Mouse (Mus musculus): Measurements from ENCODE around the gene Dhrs7b.
"Not testable (repeated sequence)": the region's sequence is repeated elsewhere in the genome, so short reads cannot be mapped to it uniquely, and the experiment has no call there.

The Dhrs7b gene

DNA sequence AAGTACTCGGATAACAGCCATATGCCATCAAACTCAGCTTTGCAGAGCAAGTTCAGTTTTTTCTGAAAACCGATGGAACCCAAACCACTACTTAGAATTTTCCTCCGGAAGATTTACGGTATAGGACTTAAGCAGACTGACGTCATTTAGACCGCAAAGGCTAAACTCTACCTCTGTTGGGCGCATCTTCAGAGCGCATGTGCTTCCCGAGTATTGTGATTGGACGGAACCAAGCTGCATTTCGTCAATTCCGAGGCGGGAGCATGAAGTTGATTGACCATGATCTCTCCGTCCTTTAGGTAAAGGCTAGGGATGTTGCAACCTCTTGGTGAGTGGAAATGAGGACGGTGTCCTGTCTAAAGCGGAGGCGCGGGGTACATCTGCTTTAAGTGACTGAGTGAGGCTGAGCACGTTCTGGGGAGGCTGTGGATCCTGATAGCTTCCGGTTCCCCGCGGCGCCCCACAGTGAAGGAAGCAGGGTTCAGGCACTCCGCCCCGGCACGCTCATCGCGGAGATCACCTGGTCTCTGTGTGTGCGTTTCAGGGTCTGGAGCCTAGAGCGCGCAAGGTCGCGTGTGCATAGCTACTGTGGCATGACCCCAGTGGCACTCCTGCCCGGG is at the start of gene Dhrs7b:
Dhrs7b (plus strand) TSS at position 199 of the 620 bp plus-strand sequence.
- in situ Hi-C loops (cut with MboI, MseI), result no loop called here

DNA sequence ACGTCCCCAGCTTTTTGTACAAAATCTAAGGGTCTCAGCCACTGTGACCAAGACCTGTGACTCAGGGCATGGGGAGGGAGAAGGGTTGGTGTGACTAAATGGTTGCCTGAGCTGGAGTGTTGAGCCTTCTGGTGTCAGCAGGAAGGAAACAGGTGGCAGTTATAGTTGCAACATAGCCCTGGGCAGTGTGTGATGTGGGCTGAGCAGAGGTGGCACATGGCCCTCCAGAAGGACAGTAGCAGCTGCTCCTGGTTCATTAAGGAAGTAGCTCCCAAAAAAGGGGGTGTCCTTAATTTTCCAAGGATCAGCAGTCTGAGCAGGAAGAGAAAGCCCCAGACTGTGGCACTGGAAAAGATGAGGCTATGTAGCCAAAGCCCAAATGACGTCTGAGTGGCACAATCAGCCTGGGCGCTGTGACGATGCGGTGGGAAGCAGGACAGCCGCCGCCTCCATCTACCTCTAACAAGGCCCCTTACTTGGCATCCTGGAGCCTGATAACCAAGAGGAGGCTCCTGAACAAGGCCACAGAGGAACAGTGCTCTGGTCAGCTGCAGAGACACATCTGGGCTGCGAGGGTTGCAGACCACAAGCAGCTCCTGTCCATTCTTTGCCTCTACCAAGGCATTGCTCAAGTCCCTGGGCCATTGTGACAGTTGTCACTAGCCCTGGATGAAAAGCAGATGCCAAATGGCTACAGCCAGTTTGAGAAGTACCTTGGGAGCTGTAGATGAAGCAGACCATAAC is 46.1 kb upstream of the Dhrs7b start:
- in situ Hi-C loops (cut with MboI, MseI), result no loop called here

DNA sequence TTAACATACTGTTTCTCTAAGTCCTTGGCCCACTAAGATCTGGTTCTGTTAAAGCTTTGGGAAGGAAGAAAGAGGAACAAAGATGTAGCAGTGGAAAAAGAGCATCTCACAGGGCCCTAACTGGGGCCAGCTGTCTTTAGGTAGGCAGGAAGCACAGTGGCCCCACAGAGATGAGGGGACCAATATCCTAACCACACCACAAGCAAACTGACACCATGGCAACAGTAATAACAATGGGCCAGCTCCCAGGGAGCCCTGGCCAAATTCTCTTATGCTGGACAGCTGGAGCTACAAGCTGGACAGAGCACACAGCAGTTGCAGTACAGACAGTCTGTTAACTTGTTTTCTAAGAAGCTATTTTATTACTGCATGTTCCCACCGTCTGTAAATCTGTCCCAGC is 42.8 kb upstream of the Dhrs7b start:
- in situ Hi-C loops (cut with MboI, MseI), result no loop called here

DNA sequence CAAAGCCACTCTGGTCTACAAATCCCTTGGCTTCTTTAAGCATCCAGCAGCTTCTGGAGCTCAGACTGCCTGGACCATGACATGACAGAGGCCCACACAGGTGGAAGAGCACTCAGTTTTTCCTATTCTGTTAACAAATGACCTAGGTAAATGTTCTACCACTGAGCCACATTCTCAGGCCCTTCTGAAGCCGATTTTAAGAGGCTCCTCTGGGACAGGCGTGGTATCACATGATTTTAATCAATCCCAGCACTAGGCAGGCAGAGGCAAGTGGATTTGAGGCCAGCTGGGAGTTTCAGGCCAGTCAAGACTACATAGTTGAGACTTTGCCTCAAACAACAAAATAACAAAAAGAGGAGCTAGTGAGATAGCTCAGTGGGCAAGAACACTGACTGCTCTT is 40.0 kb upstream of the Dhrs7b start:
- in situ Hi-C loops (cut with MboI, MseI), result no loop called here

DNA sequence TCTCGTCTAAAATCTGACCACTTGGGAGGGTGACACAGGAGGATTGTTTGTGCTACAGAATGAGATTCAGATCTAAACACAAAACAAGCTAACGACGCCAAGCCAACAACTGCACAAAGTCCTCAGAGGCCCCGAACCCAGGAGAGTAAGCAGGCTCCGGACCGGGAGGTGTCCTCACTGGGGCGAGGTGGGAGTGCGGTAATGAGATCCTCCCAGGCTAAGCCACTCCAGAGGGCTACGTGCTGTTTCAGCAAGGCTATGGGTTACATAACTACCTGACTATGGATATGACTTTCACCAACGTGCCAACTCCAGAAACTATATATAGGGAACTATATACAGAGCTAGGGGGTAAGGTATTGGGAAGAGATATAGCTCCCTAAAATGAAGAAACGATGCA is 34.1 kb upstream of the Dhrs7b start:
- in situ Hi-C loops (cut with MboI, MseI), result no loop called here

DNA sequence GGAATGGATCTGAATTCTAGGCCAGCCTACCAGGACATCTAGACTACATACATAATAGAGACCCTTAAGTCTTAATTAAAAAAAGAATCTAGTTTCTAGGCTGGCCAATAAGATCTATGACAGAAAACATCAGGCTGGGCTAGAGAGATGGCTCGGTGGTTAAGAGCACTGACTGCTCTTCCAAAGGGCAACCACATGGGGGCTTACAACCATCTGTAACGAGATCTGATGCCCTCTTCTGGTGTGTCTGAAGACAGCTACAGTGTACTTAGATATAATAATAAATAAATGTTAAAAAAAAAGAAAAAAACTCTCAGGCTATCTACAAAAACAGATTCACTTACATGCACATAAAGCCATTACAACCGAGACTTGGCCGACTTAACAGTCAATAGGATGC is 30.5 kb upstream of the Dhrs7b start:
- in situ Hi-C loops (cut with MboI, MseI), result no loop called here

DNA sequence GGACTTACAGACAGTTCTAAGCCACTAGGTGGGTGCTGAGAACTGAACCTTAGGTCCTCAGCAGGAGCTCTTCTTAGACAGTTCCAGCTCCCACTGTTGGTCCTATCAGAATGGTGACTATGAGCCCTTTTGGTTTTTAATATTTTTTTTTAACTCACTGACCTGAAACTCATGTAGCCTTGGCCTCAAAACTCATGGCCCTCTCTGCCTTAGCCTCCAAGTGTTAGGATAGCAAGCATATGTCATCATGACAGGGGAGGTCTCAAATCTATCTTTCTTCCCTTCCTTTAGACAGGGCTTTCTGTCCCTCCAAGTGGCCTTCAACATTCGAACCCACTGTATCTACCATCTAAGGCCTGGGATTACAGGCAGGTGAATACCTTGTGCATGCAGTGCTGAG is 29.5 kb upstream of the Dhrs7b start:
- in situ Hi-C loops (cut with MboI, MseI), result no loop called here

DNA sequence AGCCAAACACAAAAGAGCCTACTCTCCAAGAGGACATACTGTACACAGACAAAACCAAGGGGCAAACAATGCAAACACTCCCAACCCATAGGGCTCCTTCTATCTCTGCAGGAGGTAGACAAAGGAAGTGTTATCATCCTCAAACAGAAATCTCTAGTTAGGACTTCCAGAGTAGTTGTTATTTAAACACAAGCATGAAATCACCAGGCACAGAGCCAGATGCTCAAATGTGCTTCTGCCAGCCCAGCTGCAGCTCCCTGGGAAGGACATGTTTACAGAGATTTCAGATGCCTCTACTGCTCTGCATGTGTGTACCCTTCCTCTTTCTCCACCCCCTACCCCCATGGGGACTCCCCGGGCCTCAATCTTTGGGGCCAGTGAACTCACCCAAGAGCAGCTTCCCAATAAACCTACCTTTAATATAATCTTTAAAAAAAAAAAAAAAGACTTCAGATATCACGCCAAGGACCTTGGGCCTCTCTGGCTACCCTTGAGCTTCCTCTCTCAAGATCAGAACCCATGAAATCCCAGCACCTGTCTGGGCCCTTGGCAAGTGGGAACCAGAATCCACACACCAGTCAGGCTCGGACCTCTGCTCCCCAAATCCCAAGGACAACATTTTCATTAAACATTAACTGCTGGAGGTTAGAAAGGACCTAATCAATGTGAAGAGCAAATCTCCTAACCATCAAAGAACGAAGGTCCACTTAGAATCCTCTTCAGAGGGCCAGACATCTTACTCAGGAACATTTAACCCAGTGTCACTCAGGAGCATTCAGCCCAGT is 22.0 kb upstream of the Dhrs7b start:
- in situ Hi-C loops (cut with MboI, MseI), result no loop called here

DNA sequence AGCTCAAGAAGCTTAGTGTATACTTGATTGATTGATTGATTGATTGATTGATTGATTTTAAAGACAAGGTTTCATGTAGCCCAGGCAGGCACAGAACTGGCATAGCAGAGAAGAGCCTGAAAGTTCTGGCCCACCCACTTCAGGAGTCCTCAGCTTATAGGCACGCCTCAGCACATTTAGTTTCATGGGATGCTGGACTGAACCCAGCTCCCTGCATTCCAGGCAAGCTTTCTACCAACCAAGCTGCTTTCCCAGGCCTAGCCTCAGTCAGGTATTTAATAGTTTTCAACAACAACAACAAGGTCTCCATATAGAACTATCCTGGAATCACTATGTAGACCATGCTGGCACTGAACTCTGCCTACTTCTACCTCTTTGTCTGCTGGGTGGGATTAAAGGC is 20.9 kb upstream of the Dhrs7b start:
- in situ Hi-C loops (cut with MboI, MseI), result no loop called here

DNA sequence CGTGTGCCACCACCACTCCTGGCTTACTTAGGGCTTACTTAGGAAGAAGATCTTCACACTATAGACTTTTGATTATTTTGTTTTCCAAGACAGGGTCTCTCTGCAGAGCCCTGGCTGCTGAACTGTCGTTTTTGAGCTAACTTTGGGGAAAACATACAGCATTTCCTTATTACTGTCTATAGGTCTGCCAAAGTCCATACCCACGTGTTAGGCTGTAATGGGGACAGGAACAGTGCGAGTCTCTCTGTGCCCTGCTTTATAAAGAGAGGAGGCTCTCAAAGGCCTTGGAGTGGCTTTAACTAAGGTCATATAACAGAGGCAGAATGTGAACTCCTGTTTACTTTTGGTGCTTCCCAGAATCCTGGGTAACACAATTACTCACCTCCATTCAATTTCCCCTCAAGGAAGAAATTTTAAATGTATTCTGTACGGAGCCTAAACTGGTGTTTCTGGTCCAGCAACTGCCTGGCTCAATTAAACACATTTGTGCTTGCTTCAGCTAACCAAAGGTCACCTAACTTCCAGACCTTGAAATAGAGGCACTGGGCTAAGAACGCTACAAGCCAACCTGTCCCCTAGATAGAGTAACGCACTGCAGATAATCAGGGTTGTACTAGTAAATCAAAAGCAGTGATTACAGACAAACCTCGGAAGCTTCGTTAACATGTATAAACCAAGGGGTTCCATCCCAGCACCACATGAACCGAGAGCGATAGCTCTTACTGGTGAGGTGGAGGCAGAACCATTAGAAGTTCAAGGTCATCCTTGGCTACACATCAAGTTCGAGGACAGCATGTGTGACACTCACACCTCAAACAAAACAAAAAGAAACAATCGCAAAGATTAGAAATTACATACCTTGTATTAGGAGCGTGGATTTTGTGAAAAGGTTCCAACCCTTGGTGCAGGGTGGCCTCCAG is 20.1 kb upstream of the Dhrs7b start:
- in situ Hi-C loops (cut with MboI, MseI), result no loop called here

DNA sequence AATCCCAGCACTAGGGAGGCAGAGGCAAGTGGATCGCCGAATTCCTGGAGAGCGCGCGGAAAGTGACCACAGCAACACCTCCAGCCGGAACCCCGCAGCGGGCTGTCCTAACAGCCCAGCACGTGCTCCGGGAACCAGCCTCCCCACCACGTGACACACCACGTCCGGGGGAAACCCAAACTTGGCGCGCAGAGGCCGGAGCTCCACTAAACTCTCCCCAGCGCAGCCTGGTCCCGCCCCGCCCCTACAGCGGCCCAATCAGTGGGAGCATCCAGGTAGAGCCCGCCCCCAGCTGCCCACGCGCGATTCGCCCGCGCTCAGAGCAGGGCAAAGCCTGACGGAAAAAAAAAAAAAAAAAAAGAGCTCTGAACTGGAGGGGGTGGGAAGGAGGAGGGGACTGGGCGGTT is 19.4 kb upstream of the Dhrs7b start:
- in situ Hi-C loops (cut with MboI, MseI), result no loop called here

DNA sequence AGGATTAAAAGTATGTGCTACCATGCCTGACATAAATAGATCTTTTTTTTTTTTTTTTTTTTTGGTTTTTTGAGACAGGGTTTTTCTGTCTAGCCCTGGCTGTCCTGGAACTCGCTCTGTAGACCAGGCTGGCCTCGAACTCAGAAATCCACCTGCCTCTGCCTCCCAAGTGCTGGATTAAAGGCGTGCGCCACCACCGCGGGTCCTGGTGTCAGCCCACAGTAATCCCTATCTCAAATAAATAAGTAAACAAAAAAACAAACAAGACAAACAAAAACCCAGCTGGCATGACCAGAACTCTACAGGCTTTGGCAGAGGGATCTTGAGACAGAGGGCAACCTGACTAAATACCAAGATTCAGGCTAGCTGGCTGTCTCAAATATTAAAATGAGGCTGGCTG is 18.8 kb upstream of the Dhrs7b start, which contains the start of gene Shmt1:
Shmt1 (minus strand) TSS at position 101 of the 400 bp plus-strand sequence.
- in situ Hi-C loops (cut with MboI, MseI), result not testable (repeated sequence)

DNA sequence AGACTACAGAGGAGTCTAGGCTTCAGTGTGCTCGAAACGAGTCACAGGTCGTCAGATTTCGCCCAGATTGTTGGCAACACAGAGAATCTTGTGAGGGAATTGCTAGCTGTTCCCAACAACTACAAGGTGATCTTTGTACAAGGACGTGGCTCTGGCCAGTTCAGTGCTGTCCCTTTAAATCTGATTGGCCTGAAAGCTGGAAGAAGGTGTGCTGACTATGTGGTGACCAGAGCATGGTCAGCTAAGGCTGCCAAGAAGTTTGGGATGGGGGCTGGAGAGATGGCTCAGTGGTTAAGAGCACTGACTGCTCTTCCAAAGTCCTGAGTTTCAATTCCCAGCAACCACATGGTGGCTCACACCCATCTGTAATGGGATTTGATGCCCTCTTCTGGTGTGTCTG is 14.0 kb upstream of the Dhrs7b start:
- in situ Hi-C loops (cut with MboI, MseI), result no loop called here

DNA sequence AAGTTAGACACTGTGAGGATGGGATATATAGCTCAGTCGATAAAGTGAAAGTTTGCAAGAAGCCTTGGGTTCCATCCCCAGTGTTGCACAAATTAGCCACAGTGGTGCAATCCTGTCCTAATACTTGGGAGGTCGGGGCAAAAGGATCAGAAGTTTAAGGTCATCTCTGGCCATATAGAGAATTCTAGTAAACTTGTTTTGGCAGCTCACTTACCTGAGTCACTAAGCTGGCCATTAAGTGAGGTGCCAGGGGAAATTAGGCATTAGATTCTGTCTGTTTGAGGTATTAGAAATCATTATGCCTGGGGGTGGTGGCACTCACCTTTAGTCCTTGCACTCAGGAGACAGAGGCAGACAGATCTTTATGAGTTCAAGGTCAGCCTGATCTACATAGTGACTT is 6.7 kb upstream of the Dhrs7b start:
- in situ Hi-C loops (cut with MboI, MseI), result no loop called here

DNA sequence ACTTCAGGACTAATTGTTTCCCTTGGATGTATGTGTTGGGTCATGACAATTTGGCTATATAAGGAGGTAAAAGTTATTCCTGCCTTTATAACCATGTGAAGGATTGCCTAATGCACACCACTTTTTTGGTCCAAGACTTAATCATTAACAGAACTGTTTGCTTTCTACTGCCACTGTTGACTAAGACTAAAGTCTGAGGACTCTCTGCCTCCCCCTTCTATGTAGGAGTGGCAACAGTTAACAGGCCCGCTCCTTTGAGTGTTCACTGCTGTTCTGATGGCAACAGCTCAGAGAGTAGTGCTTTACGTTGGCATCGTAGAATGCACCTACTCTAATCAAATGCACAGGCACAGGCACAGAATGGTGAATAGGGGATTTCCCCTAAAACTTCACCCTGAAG is 5.2 kb upstream of the Dhrs7b start:
- in situ Hi-C loops (cut with MboI, MseI), result no loop called here

DNA sequence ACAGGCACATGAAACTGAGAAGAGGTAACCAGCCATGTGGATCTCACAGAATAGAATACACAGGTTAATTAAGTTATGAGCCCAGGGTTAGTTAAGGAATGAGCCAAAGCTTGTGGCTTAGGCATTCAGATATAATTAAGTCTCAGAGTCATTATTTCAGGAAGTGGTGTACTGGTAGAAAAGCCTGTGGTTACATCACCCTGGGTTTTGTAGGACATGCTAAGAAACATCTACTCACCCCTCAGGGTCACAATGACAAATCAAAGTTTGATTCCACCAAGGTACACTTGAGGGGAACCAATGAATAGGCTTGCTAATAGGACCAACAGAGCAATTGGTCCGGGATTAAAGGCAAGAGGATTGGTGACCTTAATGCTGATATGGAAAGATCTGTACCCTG is 3.7 kb upstream of the Dhrs7b start:
- in situ Hi-C loops (cut with MboI, MseI), result no loop called here

DNA sequence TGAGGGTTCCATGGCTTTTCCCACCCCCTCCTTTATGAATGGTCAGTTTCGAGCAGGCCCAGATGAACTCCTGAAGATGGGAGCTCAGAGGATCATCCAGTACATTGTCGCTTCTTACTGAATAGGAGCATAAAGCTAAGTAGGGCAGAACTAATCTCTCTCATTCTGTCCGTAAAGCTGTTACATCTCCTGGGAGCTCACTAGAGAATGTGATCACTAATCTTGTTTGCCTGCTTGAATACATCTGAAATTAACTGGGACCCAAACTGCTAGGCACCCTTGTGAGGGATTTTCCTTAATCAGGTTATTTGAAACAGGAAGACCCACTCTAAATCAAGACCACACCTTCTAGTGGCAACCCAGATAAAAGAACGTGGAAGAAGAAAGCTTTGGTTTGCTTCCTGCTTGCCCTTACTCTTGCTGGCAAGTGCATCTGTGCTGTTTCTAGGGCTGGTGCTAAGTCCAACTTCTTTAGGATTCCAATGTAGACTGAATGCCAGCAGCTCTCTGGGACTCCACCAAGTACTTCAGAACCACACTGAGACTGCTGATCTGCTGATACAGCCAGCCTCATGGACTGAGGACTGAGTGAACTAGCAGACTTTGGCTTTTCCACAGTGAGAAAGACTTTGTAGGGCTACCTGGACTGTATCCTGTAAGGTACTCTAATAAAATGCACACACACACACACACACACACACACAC is 3.0 kb upstream of the Dhrs7b start:
- in situ Hi-C loops (cut with MboI, MseI), result no loop called here

DNA sequence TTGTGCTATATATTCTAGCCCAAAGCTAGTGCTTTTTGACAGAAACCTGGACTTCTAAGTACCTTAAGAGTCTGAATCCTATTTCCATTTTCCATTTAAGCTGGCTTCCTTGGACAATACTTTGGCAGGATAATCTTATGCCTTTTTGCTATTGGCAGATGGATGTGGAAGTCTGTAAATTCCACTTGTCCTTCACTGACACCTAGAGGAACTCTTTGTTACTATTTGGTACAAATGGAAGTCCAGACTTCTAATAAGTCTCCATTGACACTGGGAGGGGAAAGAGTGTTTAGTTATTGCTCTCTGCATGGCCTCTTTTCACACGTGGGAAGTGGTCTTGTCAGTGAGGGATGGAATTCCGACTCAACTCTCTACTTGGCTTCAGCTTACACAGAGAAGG is 1.5 kb upstream of the Dhrs7b start:
- in situ Hi-C loops (cut with MboI, MseI), result no loop called here

DNA sequence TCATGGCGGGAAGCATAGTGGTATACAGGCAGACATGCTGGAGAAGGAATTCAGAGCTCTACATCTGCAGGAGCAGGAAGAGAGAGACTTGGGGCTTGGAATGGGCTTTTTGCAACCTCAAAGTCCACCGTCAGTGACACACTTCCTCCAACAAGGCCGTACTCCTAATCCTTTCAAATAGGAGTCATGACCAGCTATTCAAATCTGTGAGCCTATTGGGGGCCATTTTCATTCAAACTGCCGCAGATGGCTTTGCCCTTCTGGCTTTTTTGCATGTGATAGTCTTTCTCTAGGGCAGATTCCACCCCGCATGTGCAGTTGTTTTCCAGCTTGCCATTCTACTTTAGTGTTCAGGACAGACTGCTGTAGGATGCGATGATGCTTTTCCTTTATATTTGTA is 6.5 kb downstream of the Dhrs7b start:
- in situ Hi-C loops (cut with MboI, MseI), result no loop called here

DNA sequence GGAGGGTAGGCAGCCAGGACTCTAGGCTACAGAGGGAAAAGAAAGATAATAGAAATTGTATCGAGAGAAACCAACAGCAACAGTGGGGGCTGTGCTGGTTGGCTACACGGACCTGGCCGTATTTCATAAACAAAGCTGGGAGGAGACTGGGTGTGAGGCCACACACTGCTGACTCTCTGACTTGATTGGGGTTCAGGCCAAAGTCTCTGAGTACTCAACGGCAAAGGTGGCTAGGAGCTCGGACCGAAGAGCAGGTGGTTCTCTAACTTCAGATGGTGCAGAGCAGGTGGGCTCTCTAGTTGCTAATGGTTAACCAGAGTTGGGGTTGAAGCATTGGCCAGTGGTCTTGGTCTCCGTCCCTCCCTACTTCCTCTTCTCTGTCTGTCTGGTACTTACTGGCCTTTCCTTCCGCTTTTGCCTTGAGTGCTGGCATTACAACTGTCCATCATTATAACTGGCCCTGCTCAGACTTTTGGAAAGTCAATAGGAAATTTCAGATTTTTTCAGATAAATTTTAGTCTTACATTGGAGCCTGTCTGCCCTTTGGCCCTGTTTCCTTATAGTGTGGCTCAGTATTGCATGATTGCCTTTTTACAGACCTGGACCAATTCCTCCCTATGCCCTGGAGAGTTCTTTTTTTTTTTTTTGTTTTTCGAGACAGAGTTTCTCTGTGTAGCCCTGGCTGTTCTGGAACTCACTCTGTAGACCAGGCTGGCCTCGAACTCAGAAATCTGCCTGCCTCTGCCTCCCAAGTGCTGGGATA is 7.4 kb downstream of the Dhrs7b start:
- in situ Hi-C loops (cut with MboI, MseI), result no loop called here
